Mouse (Mus musculus) embryonic fibroblast, embryonic 13.5 days (primary cell): Measurements from ENCODE around the gene Lrrc75a. TPM values are rescaled to one million over a fixed set of nuclear protein-coding genes. Genes with fewer than 3 reads are reported as not detected.

ENCODE experiments used
- H3K27ac ChIP-seq: 2 replicates; pipeline ENCODE4 v1.5.1; 2012; ENCODE audit warnings: low read length, control low read depth, inconsistent platforms; ENCODE audit not compliant: insufficient read depth
- H3K4me1 ChIP-seq: 2 replicates; pipeline ENCODE4 v1.6.1; 2011; ENCODE audit warnings: low read length; ENCODE audit not compliant: control insufficient read depth, insufficient read depth
- H3K4me3 ChIP-seq: 2 replicates; pipeline ENCODE4 v1.5.1; 2011; ENCODE audit warnings: mild to moderate bottlenecking, control low read depth, low read length; ENCODE audit not compliant: insufficient read depth
- CTCF ChIP-seq: IDR thresholded peaks from 2 replicates; pipeline ENCODE4 v1.5.1; 2011; ENCODE audit warnings: mild to moderate bottlenecking, control low read depth, low read length, moderate library complexity, borderline replicate concordance; ENCODE audit not compliant: insufficient read depth
- POLR2A ChIP-seq: IDR thresholded peaks from 2 replicates; pipeline ENCODE4 v1.6.1; 2011; ENCODE audit warnings: low read depth, mild to moderate bottlenecking, control low read depth, low read length, moderate library complexity
- polyA plus RNA-seq: library from polyadenylated mRNA; stranded (reverse); fragments of >200 nt; gene quantifications from 2 replicates; pipeline ENCODE4 v1.2.4, GENCODE M21; 2011; ENCODE audit warnings: low read depth; ENCODE audit not compliant: missing spikeins, insufficient read length

Lrrc75a gene
- polyA plus RNA-seq, 1 experiment = 12.6 TPM

- H3K4me3 ChIP-seq = no peak overlapping the region; the same call in 1 of the 2 replicates
- H3K27ac ChIP-seq = peak overlapping the region; percentile 43
- TF ChIP-seq CTCF (no peak), POLR2A (no peak)
- peaks cover 27% of the 10 kb centered on the region for H3K4me1 ChIP-seq
These were observed 2.4 kb downstream of the Lrrc75a start for GRCm38 (mm10) chr11:62645732-62646494.

- no peak for TF ChIP-seq POLR2A
- no peak for TF ChIP-seq CTCF
- Histone ChIP-seq H3K4me1 (peaks cover 23% of the 10 kb centered on the region), H3K27ac (peak overlapping the region; percentile 43), H3K4me3 (no peak overlapping the region)
These were observed 3.0 kb downstream of the Lrrc75a start for GRCm38 (mm10) chr11:62645337-62645675.

- Histone ChIP-seq H3K4me1 (peaks cover 23% of the 10 kb centered on the region), H3K27ac (peak overlapping the region; percentile 43; the same call in 1 of the 2 replicates), H3K4me3 (no peak overlapping the region)
- TF ChIP-seq CTCF (no peak), POLR2A (no peak)
These were observed 3.6 kb downstream of the Lrrc75a start for GRCm38 (mm10) chr11:62644602-62645336.

DNA sequence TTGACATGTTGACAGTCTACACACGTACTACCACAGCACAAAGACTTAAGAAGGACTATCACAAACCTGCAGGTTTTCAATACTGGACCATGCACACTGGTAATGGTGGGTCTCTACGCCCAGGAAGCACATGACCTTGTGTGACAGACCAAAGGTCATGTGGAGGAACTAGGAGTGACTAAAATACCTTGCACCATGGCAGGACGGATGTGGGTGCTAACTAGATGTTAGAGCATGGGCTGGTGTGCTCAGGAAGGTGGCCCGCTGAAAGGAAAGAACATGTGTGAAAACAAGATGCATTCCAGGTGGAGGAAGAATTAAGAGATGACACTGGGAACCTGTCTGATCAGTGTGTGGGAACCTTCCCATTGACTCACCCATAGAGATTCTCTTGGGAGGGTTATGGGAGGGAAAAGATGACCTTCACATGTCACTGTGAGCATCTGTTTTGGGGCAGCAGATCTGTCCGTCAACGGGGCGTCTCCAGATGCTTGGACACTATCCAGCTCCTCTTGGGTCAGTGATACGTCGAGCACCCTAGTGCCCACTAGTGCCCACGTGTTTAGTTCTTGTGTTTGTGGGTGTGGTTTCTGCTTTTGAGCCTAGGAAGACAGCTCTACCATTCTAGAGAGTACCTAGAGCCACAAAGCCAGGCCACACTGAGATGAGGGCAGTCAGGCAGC is 4.5 kb downstream of the Lrrc75a start:
- peaks cover 23% of the 10 kb centered on the region for H3K4me1 ChIP-seq

DNA sequence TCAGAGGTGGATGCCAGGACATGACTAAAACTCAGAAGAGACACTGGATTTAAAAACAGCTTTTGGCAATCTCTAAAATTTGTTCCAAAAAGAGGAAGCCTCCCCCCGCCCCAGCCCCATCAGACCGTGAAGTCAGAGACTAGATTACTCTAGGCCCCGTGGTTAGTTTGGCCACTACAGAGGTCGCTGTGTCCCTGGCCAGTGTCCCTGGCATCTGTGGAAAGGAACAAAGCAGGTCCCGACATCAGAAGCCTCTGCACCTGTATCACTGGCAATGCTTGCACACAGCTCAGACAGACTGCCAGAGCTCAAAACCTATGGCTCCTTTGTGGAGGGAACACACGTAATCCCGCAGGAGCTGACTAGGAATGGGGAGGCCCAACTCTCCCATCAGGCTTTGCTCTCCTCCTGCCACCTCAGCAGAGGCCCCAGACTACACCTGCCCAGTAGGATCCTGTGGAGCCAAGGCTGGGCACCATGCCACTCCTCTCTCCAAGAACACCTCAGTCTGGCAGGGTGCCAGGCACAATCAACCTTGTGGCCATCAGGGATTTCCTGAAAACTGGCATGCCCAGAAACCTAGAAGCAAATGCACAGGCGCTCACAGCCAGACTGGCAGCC is 5.2 kb downstream of the Lrrc75a start:
- no peak for TF ChIP-seq CTCF
- TF ChIP-seq POLR2A = no peak
- H3K27ac ChIP-seq = no peak overlapping the region
- H3K4me3 ChIP-seq = no peak overlapping the region
- peaks cover 23% of the 10 kb centered on the region for H3K4me1 ChIP-seq

More for the DNA sequence above, 4.5 kb downstream of the Lrrc75a start:
- no peak for TF ChIP-seq CTCF
- no peak for TF ChIP-seq POLR2A
- Histone ChIP-seq H3K27ac (no peak overlapping the region), H3K4me3 (no peak overlapping the region)

- no peak overlapping the region for H3K4me3 ChIP-seq
- peaks cover 21% of the 10 kb centered on the region for H3K4me1 ChIP-seq
- TF ChIP-seq POLR2A (no peak), CTCF (no peak)
- no peak overlapping the region for H3K27ac ChIP-seq
These were observed 6.1 kb downstream of the Lrrc75a start for GRCm38 (mm10) chr11:62642023-62642844.

DNA sequence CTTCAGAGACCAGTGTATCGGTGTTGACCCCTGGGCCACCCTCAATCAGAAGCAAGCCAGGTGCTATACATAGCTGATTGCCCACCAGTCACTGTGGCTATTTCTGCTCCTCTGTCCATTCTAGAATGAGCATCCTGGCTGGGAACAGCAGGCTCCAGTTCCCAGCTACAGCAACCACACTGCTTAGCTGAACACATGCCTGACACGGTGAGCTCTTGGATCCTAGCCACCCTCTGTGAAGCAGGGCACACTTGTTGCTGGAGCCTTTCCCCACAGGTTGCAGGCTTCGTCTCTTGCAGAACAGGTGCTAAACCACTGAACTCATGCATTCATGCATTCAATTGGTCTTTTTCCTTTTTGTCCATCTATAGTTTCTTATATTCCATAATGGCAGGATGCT is 7.9 kb downstream of the Lrrc75a start:
- Histone ChIP-seq H3K4me3 (no peak overlapping the region), H3K27ac (no peak overlapping the region), H3K4me1 (peaks cover 18% of the 10 kb centered on the region)
- TF ChIP-seq POLR2A (no peak), CTCF (no peak)

- TF ChIP-seq POLR2A (no peak), CTCF (no peak)
- H3K27ac ChIP-seq = no peak overlapping the region
- peaks cover 15% of the 10 kb centered on the region for H3K4me1 ChIP-seq
These were observed 9.9 kb downstream of the Lrrc75a start for GRCm38 (mm10) chr11:62638402-62638801.

DNA sequence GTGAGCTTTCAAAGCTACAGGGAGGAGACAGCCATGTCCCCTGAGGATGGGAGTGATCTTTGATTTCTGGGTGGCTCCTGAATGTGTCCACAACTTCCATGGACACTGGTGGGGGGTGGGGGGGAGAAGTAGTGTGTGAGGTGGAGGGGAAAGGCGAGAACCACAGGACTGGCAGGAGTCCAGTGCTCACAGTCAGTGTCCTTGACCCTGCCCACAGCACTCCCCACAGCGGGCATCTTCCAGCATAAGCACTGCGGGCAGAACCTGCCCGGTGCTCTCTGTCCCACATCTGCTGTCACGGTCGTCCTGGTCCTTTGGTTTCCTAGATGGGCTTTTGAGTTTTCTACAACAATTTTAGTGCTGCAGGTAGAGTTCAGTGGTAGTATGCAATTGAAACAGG is 10.5 kb downstream of the Lrrc75a start:
- peaks cover 15% of the 10 kb centered on the region for H3K4me1 ChIP-seq
- TF ChIP-seq POLR2A (no peak), CTCF (no peak)
- no peak overlapping the region for H3K4me3 ChIP-seq
- H3K27ac ChIP-seq = no peak overlapping the region

More at GRCm38 (mm10) chr11:62638402-62638801, 9.9 kb downstream of the Lrrc75a start:
- no peak overlapping the region for H3K4me3 ChIP-seq
